Mouse (Mus musculus): Measurements from ENCODE around the gene C1qtnf7. TPM values are rescaled to one million over a fixed set of nuclear protein-coding genes. Genes with fewer than 3 reads are reported as not detected.
A peak's percentile ranks its signal among the peaks of the same experiment; 100 is the strongest.

The C1qtnf7 gene
- polyA plus RNA-seq (2012; ENCODE audit: insufficient read depth, insufficient read length, missing spikeins): 2.4 and 2.7 TPM in 2 replicates

- Histone ChIP-seq H3K4me1 (ENCODE audit: control insufficient read depth, insufficient read depth, insufficient read length, low read length) (no peaks in the 10 kb centered on the region), H3K27ac (replicated peaks; ENCODE audit: low read depth, low read length) (no peak within 1 kb of the TSS; the same call in 1 of the 2 replicates), H3K4me3 (ENCODE audit: insufficient read depth, low read depth, low read length) (peak within 1 kb of the TSS; percentile 8)
Observed at GRCm38 (mm10) chr5:43515401-43515976, at the start of gene C1qtnf7. Gene C1qtnf7, plus strand, starts transcription at chr5:43515538.

GRCm38 (mm10) chr5:43466762-43467161 lies 48.6 kb upstream of the C1qtnf7 start:
- Histone ChIP-seq H3K27ac (replicated peaks; ENCODE audit: low read depth, low read length) (no peak overlapping the region), H3K4me1 (ENCODE audit: control insufficient read depth, insufficient read depth, insufficient read length, low read length) (no peaks in the 10 kb centered on the region), H3K4me3 (ENCODE audit: insufficient read depth, low read depth, low read length) (no peak overlapping the region)

- Histone ChIP-seq H3K27ac (replicated peaks; ENCODE audit: low read depth, low read length) (no peak overlapping the region), H3K4me3 (ENCODE audit: insufficient read depth, low read depth, low read length) (no peak overlapping the region), H3K4me1 (ENCODE audit: control insufficient read depth, insufficient read depth, insufficient read length, low read length) (no peaks in the 10 kb centered on the region)
Observed at GRCm38 (mm10) chr5:43467214-43467613, 48.1 kb upstream of the C1qtnf7 start.

GRCm38 (mm10) chr5:43468937-43469336 lies 46.4 kb upstream of the C1qtnf7 start:
- H3K27ac ChIP-seq (replicated peaks; ENCODE audit: low read depth, low read length): no peak overlapping the region
- no peaks in the 10 kb centered on the region for H3K4me1 ChIP-seq (ENCODE audit: control insufficient read depth, insufficient read depth, insufficient read length, low read length)
- no peak overlapping the region for H3K4me3 ChIP-seq (ENCODE audit: insufficient read depth, low read depth, low read length)

GRCm38 (mm10) chr5:43477953-43478352 lies 37.4 kb upstream of the C1qtnf7 start:
- H3K27ac ChIP-seq (replicated peaks; ENCODE audit: low read depth, low read length): no peak overlapping the region
- no peak overlapping the region for H3K4me3 ChIP-seq (ENCODE audit: insufficient read depth, low read depth, low read length)
- H3K4me1 ChIP-seq (ENCODE audit: control insufficient read depth, insufficient read depth, insufficient read length, low read length): no peaks in the 10 kb centered on the region

- no peaks in the 10 kb centered on the region for H3K4me1 ChIP-seq (ENCODE audit: control insufficient read depth, insufficient read depth, insufficient read length, low read length)
- no peak overlapping the region for H3K4me3 ChIP-seq (ENCODE audit: insufficient read depth, low read depth, low read length)
- H3K27ac ChIP-seq (replicated peaks; ENCODE audit: low read depth, low read length): no peak overlapping the region
Observed at GRCm38 (mm10) chr5:43480046-43480445, 35.3 kb upstream of the C1qtnf7 start.

GRCm38 (mm10) chr5:43480786-43481185 lies 34.6 kb upstream of the C1qtnf7 start:
- H3K4me1 ChIP-seq (ENCODE audit: control insufficient read depth, insufficient read depth, insufficient read length, low read length): no peaks in the 10 kb centered on the region
- H3K4me3 ChIP-seq (ENCODE audit: insufficient read depth, low read depth, low read length): no peak overlapping the region
- no peak overlapping the region for H3K27ac ChIP-seq (replicated peaks; ENCODE audit: low read depth, low read length)

- no peak overlapping the region for H3K27ac ChIP-seq (replicated peaks; ENCODE audit: low read depth, low read length)
- H3K4me1 ChIP-seq (ENCODE audit: control insufficient read depth, insufficient read depth, insufficient read length, low read length): no peaks in the 10 kb centered on the region
- no peak overlapping the region for H3K4me3 ChIP-seq (ENCODE audit: insufficient read depth, low read depth, low read length)
Observed at GRCm38 (mm10) chr5:43481824-43482223, 33.5 kb upstream of the C1qtnf7 start.

- H3K4me3 ChIP-seq (ENCODE audit: insufficient read depth, low read depth, low read length): no peak overlapping the region
- H3K4me1 ChIP-seq (ENCODE audit: control insufficient read depth, insufficient read depth, insufficient read length, low read length): no peaks in the 10 kb centered on the region
- H3K27ac ChIP-seq (replicated peaks; ENCODE audit: low read depth, low read length): no peak overlapping the region
Observed at GRCm38 (mm10) chr5:43501887-43502286, 13.5 kb upstream of the C1qtnf7 start.

- Histone ChIP-seq H3K27ac (replicated peaks; ENCODE audit: low read depth, low read length) (no peak overlapping the region), H3K4me1 (ENCODE audit: control insufficient read depth, insufficient read depth, insufficient read length, low read length) (no peaks in the 10 kb centered on the region), H3K4me3 (ENCODE audit: insufficient read depth, low read depth, low read length) (no peak overlapping the region)
Observed at GRCm38 (mm10) chr5:43504243-43504786, 11.0 kb upstream of the C1qtnf7 start.

- H3K27ac ChIP-seq (replicated peaks; ENCODE audit: low read depth, low read length): no peak overlapping the region
- no peaks in the 10 kb centered on the region for H3K4me1 ChIP-seq (ENCODE audit: control insufficient read depth, insufficient read depth, insufficient read length, low read length)
- H3K4me3 ChIP-seq (ENCODE audit: insufficient read depth, low read depth, low read length): no peak overlapping the region
Observed at GRCm38 (mm10) chr5:43508470-43508869, 6.9 kb upstream of the C1qtnf7 start.

- H3K27ac ChIP-seq (replicated peaks; ENCODE audit: low read depth, low read length): no peak overlapping the region
- no peak overlapping the region for H3K4me3 ChIP-seq (ENCODE audit: insufficient read depth, low read depth, low read length)
- no peaks in the 10 kb centered on the region for H3K4me1 ChIP-seq (ENCODE audit: control insufficient read depth, insufficient read depth, insufficient read length, low read length)
Observed at GRCm38 (mm10) chr5:43508892-43509291, 6.4 kb upstream of the C1qtnf7 start.

GRCm38 (mm10) chr5:43511126-43511525 lies 4.2 kb upstream of the C1qtnf7 start:
- Histone ChIP-seq H3K4me3 (ENCODE audit: insufficient read depth, low read depth, low read length) (no peak overlapping the region), H3K27ac (replicated peaks; ENCODE audit: low read depth, low read length) (no peak overlapping the region), H3K4me1 (ENCODE audit: control insufficient read depth, insufficient read depth, insufficient read length, low read length) (no peaks in the 10 kb centered on the region)

GRCm38 (mm10) chr5:43516491-43516890 lies 1.2 kb downstream of the C1qtnf7 start:
- no peak overlapping the region for H3K27ac ChIP-seq (replicated peaks; ENCODE audit: low read depth, low read length)
- no peaks in the 10 kb centered on the region for H3K4me1 ChIP-seq (ENCODE audit: control insufficient read depth, insufficient read depth, insufficient read length, low read length)
- H3K4me3 ChIP-seq (ENCODE audit: insufficient read depth, low read depth, low read length): 0 out of 2 replicates have a peak overlapping the region, but pooled peaks have one; percentile 6

- H3K4me1 ChIP-seq (ENCODE audit: control insufficient read depth, insufficient read depth, insufficient read length, low read length): no peaks in the 10 kb centered on the region
- H3K4me3 ChIP-seq (ENCODE audit: insufficient read depth, low read depth, low read length): 0 out of 2 replicates have a peak overlapping the region, but pooled peaks have one; percentile 15
- no peak overlapping the region for H3K27ac ChIP-seq (replicated peaks; ENCODE audit: low read depth, low read length)
Observed at GRCm38 (mm10) chr5:43517313-43517712, 2.0 kb downstream of the C1qtnf7 start.

GRCm38 (mm10) chr5:43519905-43520304 lies 4.6 kb downstream of the C1qtnf7 start:
- Histone ChIP-seq H3K27ac (replicated peaks; ENCODE audit: low read depth, low read length) (no peak overlapping the region), H3K4me3 (ENCODE audit: insufficient read depth, low read depth, low read length) (no peak overlapping the region), H3K4me1 (ENCODE audit: control insufficient read depth, insufficient read depth, insufficient read length, low read length) (no peaks in the 10 kb centered on the region)
